Mouse (Mus musculus): ENCODE data around the gene Acp4.
"Not testable (repeated sequence)": the region's sequence is repeated elsewhere in the genome, so short reads cannot be mapped to it uniquely, and the experiment has no call there.

Acp4 gene

GRCm38 (mm10) chr7:44257278-44257677, at the start of gene Acp4:
Acp4 (minus strand) TSS chr7:44257378.
- DNase-seq = no peak

DNA sequence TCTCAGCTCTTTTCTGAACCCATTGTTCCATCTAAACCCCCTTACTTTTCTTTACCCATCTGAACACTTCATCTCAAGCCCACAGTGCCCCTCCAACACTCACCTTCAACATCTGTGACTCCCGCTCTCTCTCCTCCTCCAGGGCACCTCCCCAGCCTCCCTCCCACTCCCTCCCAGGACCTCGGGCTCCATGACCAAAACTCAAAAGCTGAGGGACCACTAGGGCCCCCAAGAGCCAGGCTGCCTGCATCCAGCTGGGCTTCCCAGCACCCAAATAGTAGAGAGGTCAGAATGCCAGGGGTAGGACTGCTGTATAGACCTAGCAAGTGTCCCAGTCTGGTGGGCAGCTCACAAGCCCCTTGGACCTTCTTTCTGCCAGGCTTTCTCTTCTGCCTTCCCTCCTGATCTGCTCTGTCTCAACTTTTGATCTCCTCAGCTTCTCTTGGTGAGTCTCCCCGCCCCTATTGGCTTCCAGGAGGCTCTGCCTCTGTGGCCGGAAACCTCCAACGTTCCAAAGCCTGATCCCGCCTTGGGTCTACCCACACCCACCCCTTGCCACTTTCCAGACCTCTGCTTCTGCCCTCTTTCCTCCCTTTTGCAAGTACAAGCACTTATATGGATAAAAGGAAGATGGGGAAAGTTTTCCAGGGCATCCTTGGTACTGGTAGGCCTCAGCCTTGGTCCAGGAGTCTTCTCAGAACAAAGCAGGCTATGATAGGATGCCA, 49.5 kb upstream of the Acp4 start, which contains the start of gene Clec11a:
Clec11a (minus strand) TSS at position 387 of the 725 bp plus-strand sequence.
- DNase-seq = peak; percentile 66

- DNase-seq = no peak
Measured at GRCm38 (mm10) chr7:44305686-44306085, 48.5 kb upstream of the Acp4 start.

DNA sequence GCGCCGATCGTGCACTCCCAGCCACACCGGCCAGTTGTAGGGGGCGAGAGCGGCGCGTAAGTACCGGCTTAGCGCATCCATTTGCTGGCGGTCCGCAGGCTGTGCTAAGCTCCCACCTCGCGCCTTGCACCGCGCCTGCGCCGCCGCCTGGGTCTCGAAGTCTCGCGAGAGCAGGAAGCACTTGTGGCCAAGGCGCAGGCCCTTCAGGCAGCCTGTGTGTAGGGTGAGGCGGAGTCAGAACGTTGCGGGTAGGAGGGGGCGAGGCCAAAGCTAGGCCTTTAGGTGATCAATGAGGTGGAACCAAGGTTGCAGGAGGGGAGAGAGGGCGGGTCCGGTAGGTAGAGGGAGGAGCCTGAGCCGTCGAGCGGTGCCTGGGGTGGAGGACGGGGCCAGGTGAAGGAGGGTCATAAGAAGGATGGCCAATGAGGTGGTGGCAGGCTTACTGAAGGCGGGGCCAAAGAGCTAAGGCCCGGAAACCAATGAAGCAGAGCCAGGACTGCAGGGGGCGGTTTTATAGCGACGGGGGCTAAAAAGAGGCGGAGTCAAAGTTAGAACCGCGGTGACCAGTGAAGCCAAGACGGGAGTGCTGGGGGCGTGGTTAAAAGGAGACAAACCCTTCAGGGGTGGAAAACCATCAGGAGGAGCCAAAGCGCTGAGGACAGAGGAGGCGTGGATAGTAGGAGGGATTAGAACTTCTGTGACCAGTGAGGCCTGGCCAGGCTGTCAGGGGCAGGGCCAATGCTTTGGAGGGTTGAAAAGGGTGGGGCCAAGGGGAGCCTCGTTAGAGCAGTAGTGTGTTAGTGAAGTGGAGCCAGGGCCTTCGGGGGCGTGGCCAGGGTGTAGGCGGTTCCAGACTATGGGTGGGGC, 47.8 kb upstream of the Acp4 start:
- peak; percentile 100 for DNase-seq

- no peak for DNase-seq
Measured at GRCm38 (mm10) chr7:44304463-44304774, 47.2 kb upstream of the Acp4 start.

DNA sequence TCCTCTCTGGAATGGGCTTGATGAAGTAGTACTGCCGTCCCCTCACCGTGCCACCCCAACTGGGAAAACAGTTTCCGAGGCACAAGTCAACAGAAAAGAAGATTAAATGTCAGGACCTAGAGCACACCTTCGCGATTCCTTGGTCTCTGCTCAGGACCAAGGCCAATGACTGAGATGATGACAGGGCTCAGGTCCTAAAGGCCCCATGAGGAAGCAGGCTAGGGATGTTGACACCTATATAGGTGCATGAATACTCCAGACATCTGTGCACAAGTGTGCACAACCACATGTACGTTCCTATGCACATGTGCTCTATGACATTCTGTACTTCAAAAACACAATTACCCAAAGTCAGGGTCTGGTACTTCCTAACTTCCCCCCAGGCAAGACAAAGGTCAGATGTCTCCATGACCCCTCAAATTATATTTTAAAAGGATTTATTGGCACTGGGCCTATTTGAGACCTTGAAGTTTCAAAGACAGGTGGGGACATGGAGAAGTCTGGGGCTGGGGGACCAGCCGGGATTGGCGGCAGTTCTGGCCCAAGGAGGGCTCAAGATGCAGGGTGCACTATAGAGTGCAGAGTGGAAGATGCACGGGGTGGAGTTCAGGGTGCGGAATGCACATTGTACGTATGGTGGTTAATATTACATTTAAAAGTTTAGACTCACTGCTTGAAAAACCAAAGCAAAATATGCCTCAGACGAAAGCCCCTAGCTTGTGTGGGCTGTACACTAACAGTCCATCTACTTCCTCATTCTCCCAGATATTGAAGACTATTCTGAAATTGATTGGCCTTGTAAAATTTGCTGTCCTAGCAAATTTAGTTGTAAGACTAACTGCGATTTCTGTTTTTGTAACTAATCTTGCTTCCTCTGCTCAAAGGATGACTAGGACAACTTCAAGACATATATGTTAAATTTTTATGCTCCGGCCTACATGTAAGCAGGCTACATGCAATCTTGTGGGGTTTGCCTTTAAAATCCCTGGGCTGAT, 46.5 kb upstream of the Acp4 start:
- peak; percentile 64 for DNase-seq

DNA sequence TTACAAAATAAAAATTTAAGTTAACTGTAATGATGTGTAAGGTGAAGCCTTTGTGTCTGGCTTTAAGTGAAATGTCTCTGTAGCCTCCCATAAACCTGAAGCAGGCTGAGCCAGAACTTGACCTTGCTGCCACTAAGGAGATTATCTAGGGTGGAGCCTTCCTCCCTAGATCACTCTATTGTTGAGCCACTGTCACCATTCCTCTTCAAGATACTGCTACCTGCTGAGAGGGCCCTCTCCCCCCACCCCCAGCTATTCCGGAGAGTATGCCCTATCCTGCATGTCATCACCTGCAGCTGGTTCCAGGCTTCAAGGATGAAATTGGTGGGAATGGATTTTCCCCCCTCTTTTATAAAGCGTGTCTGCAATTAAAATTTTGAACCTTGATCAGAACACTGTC, 40.3 kb upstream of the Acp4 start:
- not testable (repeated sequence) for DNase-seq

DNA sequence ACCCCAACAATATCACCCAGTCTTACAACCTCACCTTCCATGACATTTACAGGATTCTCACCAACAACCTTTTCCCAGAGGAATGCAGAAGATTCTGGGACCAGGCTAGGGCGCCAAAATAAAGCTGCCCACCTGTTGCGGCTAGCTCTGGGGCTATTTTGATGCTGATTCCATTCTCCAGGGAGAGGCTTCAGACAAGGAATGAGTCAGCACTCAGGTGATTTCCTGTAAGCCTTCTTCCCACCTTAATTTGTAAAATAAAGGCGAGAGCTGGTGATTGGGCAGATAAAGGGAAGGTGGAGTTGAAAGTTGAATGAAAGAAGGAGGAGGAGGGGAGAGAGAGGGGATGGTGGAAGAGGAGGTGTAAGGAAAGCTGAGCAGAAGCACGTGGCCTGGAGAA, 34.2 kb upstream of the Acp4 start:
- no peak for DNase-seq

DNA sequence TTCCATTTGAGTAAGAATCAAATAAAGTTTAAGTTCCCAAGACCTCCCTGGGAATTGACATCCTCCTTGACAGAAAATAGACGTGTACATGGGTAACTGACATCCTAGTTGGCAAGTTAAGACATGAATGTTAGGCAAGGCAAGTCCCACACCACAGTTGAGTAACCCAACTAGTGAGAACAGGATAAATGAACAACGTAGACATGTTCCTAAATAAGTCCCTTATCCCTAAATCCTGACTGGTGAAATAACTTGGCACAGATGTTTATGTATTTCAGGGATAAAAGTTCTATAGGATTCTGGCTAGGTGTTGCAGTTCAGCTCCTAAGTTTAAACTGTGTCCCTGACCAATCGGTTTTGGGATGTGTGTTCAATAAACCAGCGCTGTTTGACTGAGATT, 33.8 kb upstream of the Acp4 start:
- no peak for DNase-seq

- no peak for DNase-seq
Measured at GRCm38 (mm10) chr7:44287760-44288159, 30.6 kb upstream of the Acp4 start.

- DNase-seq = no peak
Measured at GRCm38 (mm10) chr7:44281586-44281985, 24.4 kb upstream of the Acp4 start.

DNA sequence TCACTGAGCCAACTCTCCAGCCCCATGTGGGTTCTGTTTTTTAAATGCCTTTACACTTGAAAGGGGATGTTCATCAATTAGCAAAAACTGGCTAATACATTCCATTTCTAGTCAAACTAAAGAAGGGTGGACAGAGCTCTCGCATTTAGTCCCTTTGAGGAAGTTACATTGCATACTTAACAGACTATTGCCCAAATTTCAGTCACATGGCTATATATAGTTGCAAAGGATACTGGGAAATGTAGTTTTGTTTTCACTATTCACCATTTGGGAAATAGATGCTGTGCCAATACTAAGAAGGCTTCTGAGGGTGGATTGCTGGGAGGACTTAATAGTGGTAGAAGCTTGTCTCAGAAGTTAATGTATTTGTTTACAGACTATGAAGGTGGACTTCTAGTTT, 23.8 kb upstream of the Acp4 start:
- no peak for DNase-seq

DNA sequence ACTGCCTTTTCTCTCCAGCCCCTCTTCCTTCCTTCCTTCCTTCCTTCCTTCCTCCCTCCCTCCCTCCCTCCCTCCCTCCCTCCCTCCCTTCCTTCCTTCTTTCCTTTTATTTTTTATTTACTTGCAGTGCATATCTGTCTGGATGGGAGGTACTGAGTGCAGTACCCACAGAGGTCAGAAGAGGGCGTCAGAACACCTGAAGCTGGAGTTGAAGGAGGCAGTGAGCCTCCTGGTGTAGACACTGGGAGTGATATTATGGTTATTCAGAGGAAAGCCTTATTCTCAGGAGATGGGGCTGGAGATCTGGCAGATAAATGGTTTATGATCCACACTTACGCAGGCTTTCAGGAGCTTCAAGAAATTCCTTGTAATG, 20.1 kb upstream of the Acp4 start:
- DNase-seq = peak; percentile 73

DNA sequence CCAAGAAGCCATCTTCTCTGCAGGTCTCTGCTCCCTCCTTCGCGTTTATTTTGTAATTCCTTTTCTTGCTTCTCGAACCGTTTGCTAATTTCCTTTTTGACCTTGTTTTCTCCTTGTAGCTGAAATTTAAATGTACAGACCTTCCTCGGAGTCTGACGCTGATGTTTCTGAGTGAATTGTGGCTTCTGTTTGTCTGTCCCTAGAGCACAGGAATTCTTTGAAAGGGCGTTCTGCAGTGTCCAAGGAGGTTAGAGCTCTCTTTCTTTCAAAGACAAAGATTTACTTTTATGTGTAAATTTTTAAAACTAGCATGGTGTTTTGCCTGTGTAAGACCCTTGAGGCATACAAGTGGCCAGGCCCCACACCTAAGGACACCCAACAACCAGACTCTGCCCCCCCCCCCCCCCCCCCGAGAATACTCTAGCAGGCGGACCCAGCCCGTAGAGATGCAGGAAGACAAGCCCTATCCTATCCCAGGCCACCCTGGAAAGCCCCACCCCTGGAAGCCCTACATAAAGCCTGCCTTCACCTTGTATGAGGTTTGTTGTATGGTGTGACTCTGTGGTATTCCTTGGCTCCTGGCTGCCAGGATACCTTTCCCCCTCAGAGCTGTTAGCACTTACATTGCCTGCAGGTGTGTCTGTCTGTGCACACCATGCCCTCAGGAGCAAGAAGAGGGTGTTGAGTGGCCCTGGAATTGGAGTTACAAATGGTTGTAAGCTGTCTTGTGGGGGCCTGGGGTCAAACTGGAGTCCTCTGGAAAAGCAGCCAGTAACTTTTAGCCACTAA, 19.5 kb upstream of the Acp4 start:
- DNase-seq = no peak

DNA sequence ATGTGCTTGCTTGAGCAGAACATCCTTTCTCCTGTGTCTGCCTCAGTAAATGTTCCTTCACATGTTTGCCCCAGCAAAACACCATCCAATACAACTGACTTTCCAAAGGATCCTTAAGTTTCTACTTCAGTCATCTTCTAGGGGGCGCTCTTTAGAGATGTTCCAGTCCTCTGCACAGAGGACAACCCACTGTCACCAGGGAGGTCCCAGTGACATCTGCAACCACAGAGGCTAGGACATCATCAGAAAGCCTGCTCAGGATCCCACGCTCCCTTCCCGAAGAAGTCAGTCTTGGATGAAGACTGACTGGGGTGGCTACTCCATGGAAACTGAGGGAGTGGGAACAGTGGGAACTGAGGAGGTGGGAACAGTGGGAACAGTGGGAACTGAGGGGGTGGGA, 18.4 kb upstream of the Acp4 start:
- DNase-seq = no peak

DNA sequence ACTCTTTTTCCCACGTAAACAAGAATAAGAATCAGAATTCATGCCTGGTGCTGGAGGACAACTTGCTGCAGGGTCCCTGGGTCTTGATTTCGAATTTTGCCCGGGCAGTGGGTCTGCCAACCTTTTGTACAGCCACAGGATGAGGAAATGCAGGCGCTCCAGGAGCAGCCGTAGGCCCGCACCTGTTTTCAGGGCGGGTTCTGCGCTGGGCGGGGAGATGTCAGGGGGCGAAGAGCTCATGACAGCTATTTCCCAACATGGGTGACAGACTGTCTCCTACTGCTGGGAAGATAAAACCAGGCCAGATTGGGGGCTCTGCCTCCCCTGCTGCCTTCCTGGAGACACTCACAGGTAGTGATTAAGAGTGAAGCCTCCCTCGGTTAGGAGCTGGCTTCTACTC, 16.9 kb upstream of the Acp4 start:
- no peak for DNase-seq

GRCm38 (mm10) chr7:44273446-44273845, 16.3 kb upstream of the Acp4 start:
- no peak for DNase-seq

GRCm38 (mm10) chr7:44272546-44272945, 15.4 kb upstream of the Acp4 start:
- DNase-seq = no peak

GRCm38 (mm10) chr7:44271309-44271708, 14.1 kb upstream of the Acp4 start:
- DNase-seq = no peak

DNA sequence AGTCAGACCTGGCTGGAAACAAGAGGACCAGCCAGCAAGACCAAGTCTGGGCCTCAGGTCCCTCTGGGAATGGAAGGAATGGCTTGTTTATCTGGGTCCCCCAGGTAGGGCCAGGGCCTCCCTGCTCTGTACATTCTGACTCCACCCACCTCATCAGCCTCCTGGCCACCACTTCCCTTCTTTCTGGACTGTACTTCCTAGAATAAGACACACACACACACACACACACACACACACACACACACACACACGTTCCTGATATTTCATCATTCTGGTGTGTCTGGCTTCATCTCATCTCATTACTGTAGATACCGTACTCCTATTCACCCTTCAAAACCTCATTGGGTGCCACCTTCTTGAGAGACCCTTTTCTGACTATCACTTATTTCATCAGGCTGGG, 12.2 kb upstream of the Acp4 start:
- no peak for DNase-seq

GRCm38 (mm10) chr7:44268117-44268516, 10.9 kb upstream of the Acp4 start:
- DNase-seq = no peak
